Mouse (Mus musculus) erythroblast, embryonic 14.5 days (primary cell): ENCODE results near the gene Ppil6.

Source experiments
- GATA1 ChIP-seq: IDR thresholded peaks from 2 replicates; pipeline ENCODE4 v1.6.1; 2012; ENCODE audit warnings: low read length, inconsistent platforms, mixed read lengths
- TAL1 ChIP-seq: IDR thresholded peaks from 3 replicates; pipeline ENCODE4 v1.6.1; 2012; ENCODE audit warnings: low read length, inconsistent platforms, mixed read lengths

GRCm38 (mm10) chr10:41489708-41490517 lies at the start of gene Ppil6, which contains the start of gene Smpd2:
- TF ChIP-seq GATA1, result no peak
- TF ChIP-seq TAL1, result no peak
